Mouse (Mus musculus) olfactory bulb, adult 2 months (tissue): Measurements from ENCODE around the gene Rpn2. TPM values are rescaled to one million over a fixed set of nuclear protein-coding genes. Genes with fewer than 3 reads are reported as not detected.

Experiments
- H3K27ac ChIP-seq: fragments of 200-500 bp; 2 replicates; pipeline ENCODE4 v1.5.1; 2012; ENCODE audit warnings: low read depth, low read length; ENCODE audit not compliant: insufficient read depth
- H3K4me1 ChIP-seq: fragments of 200-500 bp; 2 replicates; pipeline ENCODE4 v1.6.1; 2012; ENCODE audit warnings: low read length; ENCODE audit not compliant: control insufficient read depth, insufficient read depth
- H3K4me3 ChIP-seq: fragments of 200-500 bp; 2 replicates; pipeline ENCODE4 v1.5.1; 2012; ENCODE audit warnings: mild to moderate bottlenecking, low read depth, low read length, moderate library complexity; ENCODE audit not compliant: insufficient read depth
- CTCF ChIP-seq: fragments of 200-500 bp; IDR thresholded peaks from 2 replicates; pipeline ENCODE4 v1.5.1; 2012; ENCODE audit warnings: low read depth, mild to moderate bottlenecking, low read length, moderate library complexity; ENCODE audit not compliant: insufficient read depth
- POLR2A ChIP-seq: fragments of 200-500 bp; IDR thresholded peaks from 2 replicates; pipeline ENCODE4 v1.6.1; 2012; ENCODE audit warnings: mild to moderate bottlenecking, low read depth, low read length, moderate library complexity; ENCODE audit not compliant: insufficient read depth
- WGBS: fragments of 180-500 bp; shearing (Covaris S2); methylation state at CpG from one replicate; pipeline ENCODE4 v1.1.7; 2018; 5-methylcytosine and 5-hydroxymethylcytosine counted together
- polyA plus RNA-seq: library from polyadenylated mRNA; stranded (reverse); fragments of >200 nt; gene quantifications from 2 replicates; pipeline ENCODE4 v1.2.4, GENCODE M21; 2012; ENCODE audit warnings: low replicate concordance; ENCODE audit not compliant: missing spikeins, insufficient read depth, insufficient read length

The Rpn2 gene
- polyA plus RNA-seq, 1 experiment = not detected

- Histone ChIP-seq H3K4me3 (no peak overlapping the region), H3K27ac (no peak overlapping the region), H3K4me1 (peaks cover 3% of the 10 kb centered on the region)
- WGBS = 48% methylated on average over 3 of the region's 3 CpGs
- TF ChIP-seq POLR2A = no peak
- TF ChIP-seq CTCF = no peak
Measured at GRCm38 (mm10) chr2:157354106-157354505, 75.3 kb downstream of the Rpn2 start.

GRCm38 (mm10) chr2:157360028-157360427 lies 81.2 kb downstream of the Rpn2 start:
- no peak overlapping the region for H3K4me3 ChIP-seq
- H3K27ac ChIP-seq = no peak overlapping the region
- 95% methylated on average over 5 of the region's 5 CpGs for WGBS
- H3K4me1 ChIP-seq = peaks cover 4% of the 10 kb centered on the region
- no peak for TF ChIP-seq POLR2A
- TF ChIP-seq CTCF = no peak

GRCm38 (mm10) chr2:157363031-157363430 lies 84.2 kb downstream of the Rpn2 start:
- Histone ChIP-seq H3K4me1 (peaks cover 6% of the 10 kb centered on the region), H3K27ac (no peak overlapping the region), H3K4me3 (no peak overlapping the region)
- WGBS = 87% methylated on average over 3 of the region's 3 CpGs
- TF ChIP-seq CTCF (no peak), POLR2A (no peak)

- no peak overlapping the region for H3K4me3 ChIP-seq
Measured at GRCm38 (mm10) chr2:157366762-157367161, 87.9 kb downstream of the Rpn2 start.

GRCm38 (mm10) chr2:157367184-157367893 lies 88.5 kb downstream of the Rpn2 start, which contains the start of gene Manbal:
Manbal (plus strand) TSS chr2:157367594.
- H3K4me3 ChIP-seq = peak within 1 kb of the TSS; percentile 77
- 4% methylated on average over 42 of the region's 42 CpGs for WGBS
- peak within 1 kb of the TSS; percentile 94 for H3K27ac ChIP-seq
- TF ChIP-seq POLR2A = peak; percentile 61; the same call in 1 of the 2 replicates
- no peak for TF ChIP-seq CTCF
- peaks cover 12% of the 10 kb centered on the region for H3K4me1 ChIP-seq

More at GRCm38 (mm10) chr2:157366762-157367161, 87.9 kb downstream of the Rpn2 start:
- no peak for TF ChIP-seq CTCF
- no peak for TF ChIP-seq POLR2A
- 82% methylated on average over 9 of the region's 9 CpGs for WGBS
- Histone ChIP-seq H3K4me1 (peaks cover 10% of the 10 kb centered on the region), H3K27ac (no peak overlapping the region)

GRCm38 (mm10) chr2:157367991-157368390 lies 89.2 kb downstream of the Rpn2 start:
- no peak for TF ChIP-seq CTCF
- TF ChIP-seq POLR2A = no peak
- Histone ChIP-seq H3K4me3 (peak overlapping the region; percentile 77), H3K4me1 (peaks cover 9% of the 10 kb centered on the region), H3K27ac (peak overlapping the region; percentile 63)
- under 1% methylated on average over 13 of the region's 13 CpGs for WGBS

- no peak for TF ChIP-seq POLR2A
- TF ChIP-seq CTCF = no peak
- Histone ChIP-seq H3K4me3 (no peak overlapping the region), H3K27ac (no peak overlapping the region), H3K4me1 (peaks cover 26% of the 10 kb centered on the region)
- 77% methylated on average over 6 of the region's 6 CpGs for WGBS
Measured at GRCm38 (mm10) chr2:157371696-157372095, 92.9 kb downstream of the Rpn2 start.

- Histone ChIP-seq H3K4me3 (no peak overlapping the region), H3K27ac (no peak overlapping the region), H3K4me1 (peaks cover 27% of the 10 kb centered on the region)
- TF ChIP-seq POLR2A = no peak
- TF ChIP-seq CTCF = no peak
- 65% methylated on average over 3 of the region's 3 CpGs for WGBS
Measured at GRCm38 (mm10) chr2:157373681-157374080, 94.9 kb downstream of the Rpn2 start.

- H3K27ac ChIP-seq = no peak overlapping the region
- no peak for TF ChIP-seq CTCF
- TF ChIP-seq POLR2A = no peak
- WGBS = 62% methylated on average over 8 of the region's 8 CpGs
- H3K4me3 ChIP-seq = no peak overlapping the region
- peaks cover 24% of the 10 kb centered on the region for H3K4me1 ChIP-seq
Measured at GRCm38 (mm10) chr2:157375051-157375450, 96.2 kb downstream of the Rpn2 start.

Other genes starting within 250 kb of the Rpn2 start
- gene Soga1, start 199.8 kb upstream of the Rpn2 start, polyA plus RNA-seq = not detected in 2 replicates
- gene Tldc2, start 192.0 kb upstream of the Rpn2 start, polyA plus RNA-seq = not detected in 2 replicates
- not detected in 2 replicates for gene Samhd1, start 143.8 kb upstream of the Rpn2 start, polyA plus RNA-seq
- gene Rbl1, start 74.5 kb upstream of the Rpn2 start, polyA plus RNA-seq = not detected in 2 replicates
- not detected in 2 replicates for gene Mroh8, start 532 bp downstream of the Rpn2 start, polyA plus RNA-seq
- gene Ghrh, start 68.5 kb downstream of the Rpn2 start, polyA plus RNA-seq = not detected in 2 replicates
- gene Manbal, start 88.6 kb downstream of the Rpn2 start, polyA plus RNA-seq = not detected in 2 replicates
- not detected in 2 replicates for gene Src, start 139.4 kb downstream of the Rpn2 start, polyA plus RNA-seq